Mouse (Mus musculus) bone marrow macrophage, adult 2 months (primary cell): ENCODE results near the gene Lats1.

Source experiments
- CTCF ChIP-seq: IDR thresholded peaks from 2 replicates; pipeline ENCODE4 v1.5.1; 2012; ENCODE audit warnings: low read depth, mild to moderate bottlenecking, low read length, moderate library complexity
- POLR2A ChIP-seq: IDR thresholded peaks from 2 replicates; pipeline ENCODE4 v1.6.1; 2012; ENCODE audit warnings: mild to moderate bottlenecking, low read depth, low read length, borderline replicate concordance

GRCm38 (mm10) chr10:7664889-7665288, 16.1 kb upstream of the Lats1 start:
- no peak for TF ChIP-seq POLR2A
- no peak for TF ChIP-seq CTCF
